Mouse (Mus musculus) erythroblast, embryonic 14.5 days (primary cell): ENCODE results near the gene Coro1b.

ENCODE experiments used
- GATA1 ChIP-seq: IDR thresholded peaks from 2 replicates; pipeline ENCODE4 v1.6.1; 2012; ENCODE audit warnings: low read length, inconsistent platforms, mixed read lengths
- TAL1 ChIP-seq: IDR thresholded peaks from 3 replicates; pipeline ENCODE4 v1.6.1; 2012; ENCODE audit warnings: low read length, inconsistent platforms, mixed read lengths

- TF ChIP-seq GATA1: no peak
- TF ChIP-seq TAL1: no peak
Measured at GRCm38 (mm10) chr19:4162646-4163542, 14.5 kb downstream of the Coro1b start, which contains the start of gene Rps6kb2.
